ENCODE assay signal across 8 mouse cellular contexts in the genomic region with DNA sequence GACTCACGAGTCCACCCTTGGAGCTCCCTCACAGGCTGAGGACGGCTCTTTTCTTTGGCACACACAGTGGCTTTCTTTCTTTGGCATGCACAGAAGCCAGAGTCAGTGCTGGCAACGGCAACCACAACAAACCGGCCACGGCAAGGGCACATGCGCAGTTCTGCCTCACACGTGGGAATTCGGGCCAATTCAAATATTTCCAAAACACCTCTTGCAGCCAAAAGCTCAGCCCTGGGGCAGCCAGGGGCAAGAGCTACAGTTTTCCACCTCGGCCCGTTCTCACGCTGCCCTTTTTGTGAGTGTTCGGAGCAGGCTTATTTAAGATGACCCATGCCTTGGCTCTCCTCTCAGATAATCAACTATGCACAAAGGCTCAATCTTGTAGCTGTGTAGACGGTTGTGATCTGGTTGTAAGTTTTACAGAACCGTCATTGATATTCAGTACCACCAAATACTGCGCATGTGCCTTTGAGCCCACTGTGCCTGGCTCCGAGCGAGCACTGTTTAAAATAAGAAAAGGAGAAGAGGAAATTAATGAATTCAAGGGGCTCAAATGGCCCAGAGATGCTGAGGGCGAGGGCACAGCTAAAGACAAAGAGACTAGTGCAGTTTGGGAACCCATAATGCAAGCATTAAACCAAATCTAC.
DNase-seq lines count a peak whose midpoint lies in the region; ATAC-seq lines count a peak whose summit lies in the region.

No protein-coding gene starts in this region.

- H3K4me3 ChIP-seq in forebrain, embryonic 15.5 days, result no peak overlapping the region
- no peak overlapping the region for H3K4me3 ChIP-seq in forebrain, embryonic 12.5 days (replicated peaks)

- H3K4me1 ChIP-seq in forebrain, embryonic 15.5 days, result peaks cover 12% of the 10 kb centered on the region
- 0 out of 2 replicates have a peak, but pooled peaks cover 6% of the 10 kb centered on the region for H3K4me1 ChIP-seq in forebrain, embryonic 12.5 days

- ATAC-seq in forebrain, embryonic 15.5 days (replicated peaks), result peak; percentile 78
- no peak for ATAC-seq in forebrain, embryonic 12.5 days (ENCODE audit: low FRiP score)
- no peak for ATAC-seq in granulocyte monocyte progenitor cell, adult 5-6 weeks (replicated peaks; ENCODE audit: poor library complexity, severe bottlenecking)

- no peaks in the 10 kb centered on the region for H3K36me3 ChIP-seq in forebrain, embryonic 15.5 days
- no peaks in the 10 kb centered on the region for H3K36me3 ChIP-seq in forebrain, embryonic 12.5 days (replicated peaks)

- peak; percentile 50 to 61 for DNase-seq in right cerebral cortex, postnatal 10 days (ENCODE audit: low spot score in 2 of 2)
- DNase-seq in right cerebral cortex, postnatal 14 days, result no peak
- peak; percentile 54 for DNase-seq in gonadal fat pad, adult 2 months (ENCODE audit: low read depth)
- peak; percentile 53 for DNase-seq in lung, postnatal 25 days (ENCODE audit: low spot score)
- no peak for DNase-seq in B cell, adult 2 months

- H3K9ac ChIP-seq in forebrain, embryonic 15.5 days (replicated peaks), result no peak overlapping the region
- no peak overlapping the region for H3K9ac ChIP-seq in forebrain, embryonic 12.5 days

- no peaks in the 10 kb centered on the region for H3K27me3 ChIP-seq in forebrain, embryonic 15.5 days
- H3K27me3 ChIP-seq in forebrain, embryonic 12.5 days, result no peaks in the 10 kb centered on the region

- no peak overlapping the region for H3K27ac ChIP-seq in forebrain, embryonic 15.5 days (replicated peaks)
- no peak overlapping the region for H3K27ac ChIP-seq in forebrain, embryonic 12.5 days

- no peaks in the 10 kb centered on the region for H3K9me3 ChIP-seq in forebrain, embryonic 15.5 days
- no peaks in the 10 kb centered on the region for H3K9me3 ChIP-seq in forebrain, embryonic 12.5 days

- 0 out of 2 replicates have a peak overlapping the region, but pooled peaks have one; percentile 11 for H3K4me2 ChIP-seq in forebrain, embryonic 15.5 days (replicated peaks)
- no peak overlapping the region for H3K4me2 ChIP-seq in forebrain, embryonic 12.5 days

- 53% methylated on average over 18 of the region's 18 CpGs for whole genome bisulfite sequencing in forebrain, embryonic 15.5 days
- WGBS in forebrain, embryonic 12.5 days, result 80% methylated on average over 18 of the region's 18 CpGs

Comparison
In these comparisons a context has a peak if more than half of its experiments do, and no peak if none do; other contexts are left out.
1. DNase-seq: peak in right cerebral cortex, postnatal 10 days (2 of 2), gonadal fat pad, adult 2 months (single experiment) and lung, postnatal 25 days (single experiment); none in right cerebral cortex, postnatal 14 days (single experiment) and B cell, adult 2 months (0 of 2).